Mouse (Mus musculus): ENCODE measurements around the gene Olfr420. TPM values are rescaled to one million over a fixed set of nuclear protein-coding genes. Genes with fewer than 3 reads are reported as not detected.

Olfr420 gene
- not detected for total RNA-seq (2022)

DNA sequence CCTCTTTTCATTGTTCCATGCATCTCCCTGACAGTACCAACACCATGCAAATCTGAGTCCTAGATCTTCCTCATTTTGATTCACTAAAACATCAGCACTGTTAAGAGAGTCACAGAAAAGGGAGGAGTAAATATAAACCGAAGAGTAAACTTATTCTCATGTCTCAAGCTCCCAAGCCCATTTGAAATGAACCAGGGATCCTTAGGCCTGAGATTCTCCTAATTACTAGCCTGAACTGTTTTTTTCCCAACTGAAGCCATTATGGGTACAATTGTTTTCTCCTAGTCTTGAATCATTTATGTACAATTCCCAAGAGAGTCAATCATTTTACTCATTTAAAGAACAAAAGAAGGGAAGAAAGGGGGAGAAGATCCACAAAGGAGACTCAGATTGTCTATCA, at the start of gene Olfr420:
Gene Olfr420 (plus strand): TSS at position 301 of the 400 bp plus-strand sequence.
- no peak for DNase-seq (ENCODE audit: low spot score)

DNA sequence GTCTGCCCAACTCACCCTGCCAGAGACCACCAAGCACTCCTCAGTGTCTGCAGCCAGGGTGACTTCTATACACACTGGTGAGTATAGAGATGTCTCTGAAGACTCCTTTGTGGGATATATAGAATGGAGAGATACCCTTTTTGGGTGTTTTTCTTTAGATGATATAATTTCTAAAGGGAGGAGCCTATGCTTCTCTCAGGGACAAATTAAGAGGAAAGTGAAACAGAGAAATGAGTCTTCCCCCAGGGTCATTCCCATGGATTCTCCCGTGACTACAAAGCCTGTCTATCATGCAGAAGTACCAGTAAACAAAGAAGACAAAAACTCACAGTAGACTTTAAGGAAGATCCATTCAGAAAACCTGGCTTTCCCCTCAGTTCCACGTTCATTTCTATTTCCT, 34.4 kb upstream of the Olfr420 start, which contains the start of gene Olfr231:
Gene Olfr231 (minus strand): TSS at position 101 of the 400 bp plus-strand sequence.
- DNase-seq (ENCODE audit: low spot score), result no peak

GRCm38 (mm10) chr1:174131217-174131616, 24.2 kb upstream of the Olfr420 start, which contains the start of gene Olfr424:
Gene Olfr424, plus strand, starts transcription at chr1:174131517.
- no peak for DNase-seq (ENCODE audit: low spot score)

GRCm38 (mm10) chr1:174131999-174132398, 23.4 kb upstream of the Olfr420 start:
- no peak for DNase-seq (ENCODE audit: low spot score)

DNA sequence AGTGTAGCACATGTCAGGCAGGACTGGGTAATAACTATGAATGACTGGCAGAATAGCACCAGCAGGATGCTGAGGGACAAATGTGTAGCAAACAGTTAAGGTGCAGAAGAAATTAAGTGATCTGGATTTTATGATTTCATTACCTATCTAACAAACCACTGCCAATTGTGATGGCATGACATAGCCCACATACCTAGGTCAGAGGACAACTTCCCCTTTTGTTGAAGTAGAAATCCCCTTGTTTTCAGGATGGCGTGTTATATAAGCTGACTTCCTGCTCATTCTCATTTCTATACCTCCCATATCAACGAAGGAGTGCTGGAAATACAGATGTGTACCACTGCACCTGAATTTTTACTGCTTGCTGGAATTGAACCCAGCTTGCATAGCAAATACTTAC, 14.0 kb upstream of the Olfr420 start:
- no peak for DNase-seq (ENCODE audit: low spot score)

DNA sequence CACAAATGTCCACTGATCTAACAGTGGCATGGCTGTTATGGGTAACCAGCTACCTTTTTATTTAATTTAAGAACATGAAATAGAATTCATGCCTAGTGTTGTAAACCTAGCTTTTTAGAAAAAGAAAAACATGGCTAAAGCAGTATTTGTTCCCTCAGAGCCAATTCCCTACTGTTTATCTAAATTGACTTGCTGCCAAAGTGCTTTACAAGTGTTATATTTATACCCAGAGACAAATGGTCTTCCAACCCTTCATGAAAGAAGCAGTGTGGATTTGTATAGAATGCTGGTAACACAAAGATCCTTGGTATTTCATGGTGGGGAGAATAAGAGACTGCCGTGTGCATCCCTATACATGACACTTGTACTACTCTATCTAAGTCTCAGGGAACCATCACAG, 8.7 kb upstream of the Olfr420 start:
- peak; percentile 8 for DNase-seq (ENCODE audit: low spot score)

DNA sequence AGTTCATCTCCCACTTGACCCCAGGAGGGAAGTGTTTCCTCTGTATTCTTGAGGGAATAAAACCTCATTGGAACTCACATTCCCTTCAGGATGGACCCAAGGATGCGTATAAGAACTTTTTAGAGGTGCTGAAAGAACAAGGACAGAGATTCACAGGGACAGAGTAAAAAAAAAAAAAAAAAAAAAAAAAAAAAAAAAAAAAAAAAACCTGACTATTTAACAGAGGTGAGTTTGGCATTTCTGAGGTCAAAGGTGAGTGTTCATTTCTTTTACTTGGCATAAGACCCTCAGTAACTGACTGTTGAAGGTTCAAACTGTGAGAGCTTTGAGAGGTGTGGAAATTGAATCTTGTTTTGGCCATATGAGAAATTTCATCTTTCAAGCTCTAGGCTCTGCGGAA, 6.1 kb upstream of the Olfr420 start:
- no peak for DNase-seq (ENCODE audit: low spot score)

DNA sequence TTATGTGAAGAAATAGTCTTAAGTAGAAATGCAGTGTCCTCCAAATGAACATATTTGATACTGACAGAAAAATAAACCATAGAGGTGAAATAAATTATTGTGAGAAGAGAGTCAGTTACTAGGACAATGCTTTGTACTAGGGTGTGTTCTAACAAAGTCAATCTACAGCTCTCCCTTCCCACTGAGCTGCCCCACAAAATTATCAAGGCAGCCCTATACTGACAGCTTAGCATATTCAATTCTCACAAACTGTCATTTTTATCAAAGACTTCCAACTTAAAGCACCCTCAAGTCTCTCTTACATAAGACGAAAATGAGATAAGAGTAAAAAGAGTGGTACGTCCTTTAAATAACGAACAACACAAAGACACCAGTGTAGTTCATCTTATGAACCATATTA, 2.2 kb downstream of the Olfr420 start:
- no peak for DNase-seq (ENCODE audit: low spot score)

DNA sequence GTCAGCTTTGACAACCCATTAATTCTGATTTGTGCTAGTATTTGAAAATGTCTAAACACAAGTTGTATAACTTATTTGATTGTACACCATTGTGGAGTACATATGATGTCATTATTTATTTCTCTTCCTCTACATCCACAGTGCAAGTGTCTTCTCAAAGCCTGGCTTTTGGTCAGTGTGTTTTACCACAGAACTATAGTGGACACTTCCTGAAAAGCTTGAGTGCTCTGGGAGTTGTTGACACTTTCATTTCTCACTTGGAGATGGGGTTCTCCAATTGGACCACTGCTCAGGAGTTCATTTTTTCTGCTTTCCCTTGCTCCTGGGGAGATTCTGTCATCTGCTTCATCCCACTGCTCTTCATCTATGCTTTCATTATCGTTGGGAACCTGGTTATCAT, 3.1 kb downstream of the Olfr420 start:
- DNase-seq (ENCODE audit: low spot score), result no peak

DNA sequence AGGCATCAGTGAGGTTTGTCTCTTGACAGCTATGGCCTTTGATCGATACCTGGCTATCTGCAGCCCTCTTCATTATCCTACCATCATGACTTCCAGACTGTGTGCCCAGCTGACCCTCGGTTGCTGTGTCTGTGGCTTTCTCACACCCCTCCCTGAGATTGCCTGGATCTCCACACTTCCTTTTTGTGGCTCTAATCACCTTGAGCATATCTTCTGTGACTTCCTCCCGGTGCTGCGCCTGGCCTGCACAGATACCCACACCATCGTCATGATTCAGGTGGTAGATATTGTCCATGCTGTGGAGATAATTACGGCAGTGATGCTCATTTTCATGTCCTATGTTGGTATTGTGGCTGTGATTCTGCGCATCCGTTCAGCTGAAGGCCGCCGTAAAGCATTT, 3.7 kb downstream of the Olfr420 start:
- DNase-seq (ENCODE audit: low spot score), result no peak

DNA sequence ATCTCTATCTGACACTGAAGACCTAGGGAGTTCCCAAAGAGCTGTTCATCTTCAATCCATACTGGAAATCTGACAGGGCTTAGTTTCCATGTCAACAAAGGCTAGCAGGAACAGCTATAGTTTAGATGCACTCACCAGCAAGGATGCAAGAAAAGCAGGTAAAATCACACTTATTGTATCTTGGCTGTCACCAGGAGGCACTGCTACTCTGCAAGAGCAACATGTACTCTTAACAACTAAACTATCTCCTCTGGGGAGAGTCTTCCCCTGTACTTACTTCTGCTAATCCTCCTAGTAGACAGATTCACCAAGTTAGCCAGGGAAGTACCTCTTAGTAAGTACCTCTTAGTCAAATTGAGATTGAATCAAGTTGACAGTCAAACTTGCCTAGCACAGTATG, 13.6 kb downstream of the Olfr420 start:
- DNase-seq (ENCODE audit: low spot score), result no peak

DNA sequence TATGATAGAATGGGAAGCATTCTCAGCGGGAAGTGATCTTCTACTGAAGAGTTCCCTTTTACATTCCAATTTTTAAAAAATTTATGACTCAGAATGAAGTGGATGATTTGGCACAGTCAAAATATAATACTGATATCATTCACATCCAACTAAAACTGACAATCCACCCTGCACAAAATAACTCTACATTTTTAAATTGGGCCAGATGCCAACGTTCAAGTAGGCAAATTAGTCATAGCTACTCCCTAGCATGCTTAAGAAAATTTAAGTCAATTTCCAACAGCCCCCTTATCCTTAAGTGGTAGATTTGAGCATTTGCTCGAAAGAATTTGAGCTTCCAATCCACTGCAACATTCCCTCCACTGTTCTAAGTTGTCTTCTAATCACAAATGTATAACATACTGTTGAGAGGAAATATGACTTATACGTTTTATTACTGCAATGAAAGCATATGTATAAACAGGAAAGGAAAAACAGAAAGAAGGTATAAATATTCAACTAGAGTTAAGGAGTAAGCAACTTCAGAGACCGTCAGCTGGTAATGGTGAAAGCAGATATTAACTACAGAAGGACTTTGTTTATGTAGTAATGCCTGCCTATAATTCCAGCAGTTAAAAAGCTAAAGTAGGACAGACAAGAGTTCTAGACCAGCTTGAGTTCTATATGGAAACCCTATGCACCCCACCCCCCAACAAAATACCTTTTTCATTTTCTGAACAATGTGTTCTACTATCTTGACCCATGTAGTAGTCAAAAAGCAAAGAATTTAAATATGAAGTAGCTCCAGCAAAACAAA, 15.5 kb downstream of the Olfr420 start:
- DNase-seq (ENCODE audit: low spot score), result no peak

GRCm38 (mm10) chr1:174171537-174171936, 16.1 kb downstream of the Olfr420 start:
- peak; percentile 31 for DNase-seq (ENCODE audit: low spot score)

DNA sequence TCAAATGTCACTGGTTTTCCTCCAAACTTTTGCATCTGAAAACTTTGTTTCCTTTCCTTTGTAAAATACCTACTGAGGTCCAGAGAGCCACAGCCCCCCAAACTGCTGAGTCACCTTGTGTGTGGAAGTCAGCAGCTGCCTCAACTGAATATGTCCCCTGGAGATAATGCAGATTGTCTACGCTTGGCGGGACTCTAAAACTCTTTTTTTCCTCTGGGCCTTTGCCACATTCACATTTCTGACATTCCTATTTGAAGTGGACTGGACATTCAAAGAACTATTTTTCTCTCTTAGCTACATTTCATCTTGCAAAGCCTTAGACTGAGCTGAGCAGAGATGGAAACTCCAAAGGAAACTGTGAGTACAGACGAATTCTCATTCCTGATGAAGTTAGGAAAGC, 17.2 kb downstream of the Olfr420 start, which contains the start of gene Spta1:
Gene Spta1 (plus strand): TSS at position 172 of the 400 bp plus-strand sequence.
- peak; percentile 51 for DNase-seq (ENCODE audit: low spot score)

- DNase-seq (ENCODE audit: low spot score), result no peak
Observed at GRCm38 (mm10) chr1:174204699-174205098, 49.3 kb downstream of the Olfr420 start.

Other genes with a start within 250 kb of the Olfr420 start
- 1 to 10 TPM; 1.3 to 2.7 (median 1.5) TPM for gene Ifi211, start 242.6 kb upstream of the Olfr420 start, total RNA-seq (2022)
- gene Mndal, start 213.1 kb upstream of the Olfr420 start, total RNA-seq (2022), result 10 to 100 TPM in 3 of 4 experiments, 1 to 10 TPM in 1; 8.1 to 16.2 (median 12.3) TPM
- 10 to 100 TPM in 3 of 4 experiments, 1 to 10 TPM in 1; 8.5 to 14.2 (median 12.0) TPM for gene Ifi203, start 213.0 kb upstream of the Olfr420 start, total RNA-seq (2022)
- gene Ifi202b, start 172.9 kb upstream of the Olfr420 start, total RNA-seq (2022), result not detected
- 10 to 100 TPM; 11.3 to 19.4 (median 17.3) TPM for gene Ifi205, start 123.8 kb upstream of the Olfr420 start, total RNA-seq (2022)
- not detected for gene Olfr433, start 114.9 kb upstream of the Olfr420 start, total RNA-seq (2022)
- not detected for gene Olfr432, start 106.4 kb upstream of the Olfr420 start, total RNA-seq (2022)
- not detected for gene Olfr430, start 89.0 kb upstream of the Olfr420 start, total RNA-seq (2022)
- gene Olfr429, start 71.3 kb upstream of the Olfr420 start, total RNA-seq (2022), result not detected
- not detected for gene Olfr427, start 58.7 kb upstream of the Olfr420 start, total RNA-seq (2022)
- not detected for gene Olfr231, start 34.5 kb upstream of the Olfr420 start, total RNA-seq (2022)
- not detected for gene Olfr424, start 24.1 kb upstream of the Olfr420 start, total RNA-seq (2022)
- gene Spta1, start 17.1 kb downstream of the Olfr420 start, total RNA-seq (2022), result 10 to 100 TPM in 1 of 4 experiments, 1 to 10 TPM in 3; 8.1 to 10.7 (median 8.8) TPM
- gene Olfr419, start 96.4 kb downstream of the Olfr420 start, total RNA-seq (2022), result not detected
- not detected for gene Mptx1, start 174.9 kb downstream of the Olfr420 start, total RNA-seq (2022)
- not detected for gene Olfr417, start 209.5 kb downstream of the Olfr420 start, total RNA-seq (2022)
- gene Olfr248, start 235.4 kb downstream of the Olfr420 start, total RNA-seq (2022), result not detected